Mouse (Mus musculus) embryonic facial prominence, embryonic 10.5 days (tissue): ENCODE data around the gene Eln. TPM values are rescaled to one million over a fixed set of nuclear protein-coding genes. Genes with fewer than 3 reads are reported as not detected.

Experiments used
- DNase-seq: peaks from one replicate; pipeline ENCODE4 v3.0.0-alpha.2; 2017; ENCODE audit warnings: low spot score
- H3K27ac ChIP-seq: fragments of 300-500 bp; sonication (generic); replicated peaks from 2 replicates; pipeline ENCODE4 v1.5.1; 2016; ENCODE audit warnings: mild to moderate bottlenecking
- H3K27me3 ChIP-seq: fragments of 300-500 bp; sonication (generic); replicated peaks from 2 replicates; pipeline ENCODE4 v1.6.1; 2016; ENCODE audit warnings: low read depth, mild to moderate bottlenecking; ENCODE audit not compliant: poor library complexity, severe bottlenecking
- H3K36me3 ChIP-seq: fragments of 300-500 bp; sonication (generic); replicated peaks from 2 replicates; pipeline ENCODE4 v1.6.1; 2016; ENCODE audit warnings: mild to moderate bottlenecking, moderate library complexity
- H3K4me1 ChIP-seq: fragments of 300-500 bp; sonication (generic); 2 replicates; pipeline ENCODE4 v1.6.1; 2016
- H3K4me3 ChIP-seq: fragments of 300-500 bp; sonication (generic); 2 replicates; pipeline ENCODE4 v1.5.1; 2016; ENCODE audit warnings: mild to moderate bottlenecking, moderate library complexity
- H3K9me3 ChIP-seq: fragments of 300-500 bp; sonication (generic); 2 replicates; pipeline ENCODE4 v1.6.1; 2016; ENCODE audit warnings: mild to moderate bottlenecking
- WGBS: fragments of 180-500 bp; shearing (Covaris S2); methylation state at CpG from one replicate; pipeline ENCODE4 v1.1.7; 2016; 5-methylcytosine and 5-hydroxymethylcytosine counted together
- polyA plus RNA-seq: library from polyadenylated mRNA; unstranded; fragments of >200 nt; fragmentation: Nextera tagmentation; extraction: Ambion mirVana; gene quantifications from 2 replicates; pipeline ENCODE4 v1.2.1, GENCODE M21; 2016

Gene Eln
- polyA plus RNA-seq, 1 experiment from 2014 or later = 3.9 TPM

GRCm38 (mm10) chr5:134695539-134695938 lies 51.6 kb downstream of the Eln start:
- H3K27ac ChIP-seq = no peak overlapping the region
- DNase-seq = no peak
- peaks cover 9% of the 10 kb centered on the region; the same call in 1 of the 2 replicates for H3K4me1 ChIP-seq
- no peaks in the 10 kb centered on the region for H3K36me3 ChIP-seq
- H3K9me3 ChIP-seq = no peaks in the 10 kb centered on the region
- no peak overlapping the region for H3K4me3 ChIP-seq
- H3K27me3 ChIP-seq = no peaks in the 10 kb centered on the region
- 63% methylated on average over 2 of the region's 2 CpGs for whole genome bisulfite sequencing

GRCm38 (mm10) chr5:134695082-134695481 lies 52.0 kb downstream of the Eln start:
- Histone ChIP-seq H3K36me3 (no peaks in the 10 kb centered on the region), H3K4me3 (no peak overlapping the region), H3K27me3 (no peaks in the 10 kb centered on the region), H3K9me3 (no peaks in the 10 kb centered on the region), H3K4me1 (peaks cover 9% of the 10 kb centered on the region; the same call in 1 of the 2 replicates), H3K27ac (no peak overlapping the region)
- WGBS = 15% methylated on average over 2 of the region's 2 CpGs
- peak; percentile 27 for DNase-seq

- H3K4me1 ChIP-seq = peaks cover 21% of the 10 kb centered on the region
- H3K27ac ChIP-seq = no peak overlapping the region
- H3K27me3 ChIP-seq = 0 out of 2 replicates have a peak, but pooled peaks cover 3% of the 10 kb centered on the region
- H3K4me3 ChIP-seq = no peak overlapping the region
- 84% methylated on average over 1 of the region's 1 CpGs for WGBS
- H3K36me3 ChIP-seq = no peaks in the 10 kb centered on the region
- no peak for DNase-seq
- H3K9me3 ChIP-seq = no peaks in the 10 kb centered on the region
These were observed 54.4 kb downstream of the Eln start for GRCm38 (mm10) chr5:134692704-134693103.

GRCm38 (mm10) chr5:134688718-134689284 lies 58.3 kb downstream of the Eln start:
- peak overlapping the region; percentile 90 for H3K4me3 ChIP-seq
- no peaks in the 10 kb centered on the region for H3K9me3 ChIP-seq
- under 1% methylated on average over 38 of the region's 38 CpGs for WGBS
- H3K4me1 ChIP-seq = peaks cover 20% of the 10 kb centered on the region
- peaks cover 28% of the 10 kb centered on the region for H3K36me3 ChIP-seq
- peaks cover 19% of the 10 kb centered on the region for H3K27me3 ChIP-seq
- DNase-seq = peak; percentile 99
- H3K27ac ChIP-seq = peak overlapping the region; percentile 86

GRCm38 (mm10) chr5:134688086-134688717 lies 58.9 kb downstream of the Eln start, which contains the start of gene Limk1:
Gene Limk1, minus strand, starts transcription at chr5:134688598.
- H3K27ac ChIP-seq = peak within 1 kb of the TSS; percentile 86
- H3K4me3 ChIP-seq = peak within 1 kb of the TSS; percentile 90
- no peak for DNase-seq
- peaks cover 19% of the 10 kb centered on the region for H3K27me3 ChIP-seq
- WGBS = 1% methylated on average over 69 of the region's 69 CpGs
- H3K9me3 ChIP-seq = no peaks in the 10 kb centered on the region
- H3K4me1 ChIP-seq = peaks cover 20% of the 10 kb centered on the region
- peaks cover 32% of the 10 kb centered on the region for H3K36me3 ChIP-seq

GRCm38 (mm10) chr5:134687187-134687586 lies 59.9 kb downstream of the Eln start:
- H3K36me3 ChIP-seq = peaks cover 38% of the 10 kb centered on the region
- H3K4me3 ChIP-seq = peak overlapping the region; percentile 90
- no peak overlapping the region for H3K27ac ChIP-seq
- peaks cover 20% of the 10 kb centered on the region for H3K4me1 ChIP-seq
- DNase-seq = no peak
- no peaks in the 10 kb centered on the region for H3K9me3 ChIP-seq
- H3K27me3 ChIP-seq = peaks cover 19% of the 10 kb centered on the region
- WGBS = 81% methylated on average over 1 of the region's 1 CpGs

- Histone ChIP-seq H3K9me3 (no peaks in the 10 kb centered on the region), H3K27me3 (peaks cover 19% of the 10 kb centered on the region), H3K36me3 (peaks cover 38% of the 10 kb centered on the region), H3K4me3 (no peak overlapping the region), H3K4me1 (peaks cover 20% of the 10 kb centered on the region), H3K27ac (no peak overlapping the region)
- DNase-seq = no peak
- 90% methylated on average over 6 of the region's 6 CpGs for WGBS
These were observed 60.6 kb downstream of the Eln start for GRCm38 (mm10) chr5:134686541-134686940.

GRCm38 (mm10) chr5:134684398-134684797 lies 62.7 kb downstream of the Eln start:
- no peak for DNase-seq
- 84% methylated on average over 2 of the region's 2 CpGs for WGBS
- Histone ChIP-seq H3K4me1 (peaks cover 24% of the 10 kb centered on the region), H3K27ac (no peak overlapping the region), H3K36me3 (peaks cover 51% of the 10 kb centered on the region), H3K27me3 (peaks cover 19% of the 10 kb centered on the region), H3K4me3 (no peak overlapping the region), H3K9me3 (no peaks in the 10 kb centered on the region)

- WGBS = 75% methylated on average over 2 of the region's 2 CpGs
- H3K4me3 ChIP-seq = no peak overlapping the region
- H3K9me3 ChIP-seq = no peaks in the 10 kb centered on the region
- no peak overlapping the region for H3K27ac ChIP-seq
- DNase-seq = no peak
- peaks cover 25% of the 10 kb centered on the region for H3K4me1 ChIP-seq
- peaks cover 19% of the 10 kb centered on the region for H3K27me3 ChIP-seq
- peaks cover 51% of the 10 kb centered on the region for H3K36me3 ChIP-seq
These were observed 63.3 kb downstream of the Eln start for GRCm38 (mm10) chr5:134683813-134684212.

- Histone ChIP-seq H3K4me1 (peaks cover 42% of the 10 kb centered on the region), H3K27ac (no peak overlapping the region), H3K36me3 (peaks cover 50% of the 10 kb centered on the region), H3K27me3 (peaks cover 10% of the 10 kb centered on the region; the same call in 1 of the 2 replicates), H3K9me3 (no peaks in the 10 kb centered on the region), H3K4me3 (no peak overlapping the region)
- no peak for DNase-seq
- WGBS = 83% methylated on average over 12 of the region's 12 CpGs
These were observed 66.9 kb downstream of the Eln start for GRCm38 (mm10) chr5:134680238-134680637.

- DNase-seq = no peak
- WGBS = 73% methylated on average over 8 of the region's 8 CpGs
- Histone ChIP-seq H3K36me3 (peaks cover 37% of the 10 kb centered on the region), H3K4me3 (no peak overlapping the region), H3K4me1 (peaks cover 46% of the 10 kb centered on the region), H3K9me3 (no peaks in the 10 kb centered on the region), H3K27ac (0 out of 2 replicates have a peak overlapping the region, but pooled peaks have one; percentile 30), H3K27me3 (peaks cover 10% of the 10 kb centered on the region; the same call in 1 of the 2 replicates)
These were observed 68.1 kb downstream of the Eln start for GRCm38 (mm10) chr5:134678827-134679546.

GRCm38 (mm10) chr5:134678031-134678430 lies 69.1 kb downstream of the Eln start:
- H3K27me3 ChIP-seq = peaks cover 10% of the 10 kb centered on the region; the same call in 1 of the 2 replicates
- H3K36me3 ChIP-seq = peaks cover 31% of the 10 kb centered on the region
- no peak overlapping the region for H3K4me3 ChIP-seq
- H3K9me3 ChIP-seq = no peaks in the 10 kb centered on the region
- peaks cover 46% of the 10 kb centered on the region for H3K4me1 ChIP-seq
- 76% methylated on average over 3 of the region's 3 CpGs for WGBS
- DNase-seq = no peak
- peak overlapping the region; percentile 54 for H3K27ac ChIP-seq
